Mouse (Mus musculus): Measurements from ENCODE around the gene Kantr. TPM values are rescaled to one million over a fixed set of nuclear protein-coding genes. Genes with fewer than 3 reads are reported as not detected.
"Not testable (repeated sequence)": the region's sequence is repeated elsewhere in the genome, so short reads cannot be mapped to it uniquely, and the experiment has no call there.

Kantr gene
- polyA plus RNA-seq (2016; fragmentation: Nextera tagmentation; extraction: Ambion mirVana), result 15.1 and 21.9 TPM in 2 replicates

DNA sequence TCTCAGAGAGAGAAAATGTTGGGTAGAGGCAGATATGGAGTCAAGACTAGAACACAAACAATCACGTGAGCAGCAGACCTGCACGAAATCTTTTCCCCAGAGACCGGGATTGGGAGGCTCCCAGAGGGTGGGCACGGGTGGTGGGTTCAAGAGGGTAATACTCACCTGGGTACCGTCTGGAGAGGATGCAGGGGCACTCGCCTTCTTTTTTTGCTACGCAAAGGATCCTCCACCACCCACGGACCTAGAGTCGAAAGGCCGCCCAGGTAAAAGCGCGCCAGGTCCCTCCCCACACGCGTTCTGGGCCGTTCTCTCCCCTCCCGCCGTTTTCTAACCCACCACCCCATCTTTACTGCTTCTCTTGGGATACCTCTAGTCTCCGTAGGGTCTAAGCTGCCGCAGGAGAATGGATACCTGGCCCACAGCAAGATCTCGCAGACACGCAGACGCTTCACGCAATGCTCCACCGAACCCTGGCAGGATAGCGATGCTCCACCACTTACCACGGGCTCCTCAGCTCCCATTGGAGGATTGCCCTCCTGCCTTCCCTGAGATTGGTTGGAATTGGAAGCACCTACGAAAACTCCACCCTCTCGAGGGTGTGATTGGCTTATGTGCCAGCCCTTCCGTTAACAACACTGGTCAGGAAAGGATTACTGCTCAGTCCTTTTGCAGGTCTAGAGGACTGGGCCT, at the start of gene Kantr:
Gene Kantr (minus strand): TSS at position 500 of the 693 bp plus-strand sequence.
- Histone ChIP-seq H3K27ac (peak within 1 kb of the TSS; percentile 83), H3K36me3 (0 out of 2 replicates have a peak, but pooled peaks cover 5% of the 10 kb centered on the region), H3K4me1 (peaks cover 8% of the 10 kb centered on the region; the same call in 1 of the 2 replicates), H3K9me3 (replicated peaks) (no peaks in the 10 kb centered on the region), H3K27me3 (ENCODE audit: low read depth, poor library complexity, severe bottlenecking) (peaks cover 96% of the 10 kb centered on the region), H3K4me3 (peak within 1 kb of the TSS; percentile 59)
- peak; percentile 64 for DNase-seq (ENCODE audit: low spot score)
- WGBS, result 8% methylated on average over 29 of the region's 29 CpGs

DNA sequence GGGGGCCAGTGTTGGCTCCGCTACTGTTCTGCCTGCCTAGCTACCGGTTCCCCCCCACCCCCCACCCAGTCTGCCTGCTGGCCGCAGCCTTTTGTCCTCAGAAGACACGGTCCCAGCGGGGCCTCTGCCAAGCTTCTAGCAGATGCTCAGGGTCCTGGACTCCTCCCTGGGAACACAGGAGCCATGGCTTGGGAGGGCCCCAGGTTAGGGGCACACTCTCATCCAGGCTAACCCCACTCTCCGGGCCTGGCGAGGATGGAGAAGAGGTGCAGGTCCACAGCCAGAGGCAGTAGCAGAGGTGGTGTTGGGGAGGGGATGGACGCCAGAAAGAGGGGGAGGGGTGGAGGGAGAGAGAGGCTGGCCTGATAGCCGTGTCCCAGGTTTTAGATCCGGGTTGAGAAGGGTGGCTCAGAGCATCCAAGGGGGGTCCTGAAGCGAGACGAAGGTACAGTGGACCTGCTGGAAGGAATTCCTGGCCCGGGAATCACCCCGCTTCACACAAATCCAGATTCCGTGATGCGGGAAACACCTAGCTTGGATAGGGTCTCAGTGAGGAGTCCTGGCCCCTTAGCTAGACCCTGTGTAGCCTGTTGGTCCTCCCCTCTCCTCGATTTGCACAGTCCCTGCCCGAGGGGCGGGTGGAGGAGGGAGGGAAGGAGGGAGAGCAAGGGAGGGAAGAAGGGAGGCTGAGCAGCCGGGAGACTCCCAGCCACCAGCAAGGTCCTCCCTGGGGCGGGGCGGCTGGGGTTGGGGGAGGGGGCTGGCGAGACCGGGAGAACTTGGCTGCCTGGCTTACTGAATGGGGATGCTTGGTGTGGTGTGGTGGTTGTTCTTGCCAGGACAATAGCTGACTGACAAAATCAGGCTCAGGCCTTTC, 41.3 kb upstream of the Kantr start, which contains the start of gene Gpr173:
Gene Gpr173 (minus strand): TSS at position 308 of the 877 bp plus-strand sequence.
- no peaks in the 10 kb centered on the region for H3K36me3 ChIP-seq
- H3K9me3 ChIP-seq (replicated peaks), result no peaks in the 10 kb centered on the region
- H3K4me1 ChIP-seq, result peaks cover 16% of the 10 kb centered on the region
- H3K4me3 ChIP-seq, result peak within 1 kb of the TSS; percentile 64
- H3K27ac ChIP-seq, result peak within 1 kb of the TSS; percentile 89
- peaks cover 94% of the 10 kb centered on the region for H3K27me3 ChIP-seq (ENCODE audit: low read depth, poor library complexity, severe bottlenecking)
- peak; percentile 82 for DNase-seq (ENCODE audit: low spot score)
- WGBS, result 20% methylated on average over 24 of the region's 24 CpGs

DNA sequence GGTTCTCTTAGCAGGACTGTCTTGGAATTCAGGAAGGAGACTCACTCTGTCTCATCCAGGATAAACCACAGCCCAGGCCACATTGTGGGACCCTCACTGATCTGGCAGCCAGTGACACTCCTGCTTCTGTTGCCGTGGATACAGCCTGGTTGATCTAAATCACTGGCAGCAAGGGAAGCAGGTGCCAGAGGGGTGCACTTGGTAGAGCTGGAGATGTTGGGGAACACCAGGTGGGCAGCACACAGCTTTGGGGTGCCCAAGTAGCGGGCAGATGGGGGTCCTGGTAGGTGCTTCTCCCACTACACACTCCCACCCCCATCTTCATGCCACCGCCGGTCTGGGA, 40.7 kb upstream of the Kantr start:
- peaks cover 16% of the 10 kb centered on the region for H3K4me1 ChIP-seq
- WGBS, result 19% methylated on average over 4 of the region's 4 CpGs
- H3K4me3 ChIP-seq, result peak overlapping the region; percentile 64
- H3K9me3 ChIP-seq (replicated peaks), result no peaks in the 10 kb centered on the region
- peak overlapping the region; percentile 89 for H3K27ac ChIP-seq
- no peak for DNase-seq (ENCODE audit: low spot score)
- no peaks in the 10 kb centered on the region for H3K36me3 ChIP-seq
- peaks cover 94% of the 10 kb centered on the region for H3K27me3 ChIP-seq (ENCODE audit: low read depth, poor library complexity, severe bottlenecking)

DNA sequence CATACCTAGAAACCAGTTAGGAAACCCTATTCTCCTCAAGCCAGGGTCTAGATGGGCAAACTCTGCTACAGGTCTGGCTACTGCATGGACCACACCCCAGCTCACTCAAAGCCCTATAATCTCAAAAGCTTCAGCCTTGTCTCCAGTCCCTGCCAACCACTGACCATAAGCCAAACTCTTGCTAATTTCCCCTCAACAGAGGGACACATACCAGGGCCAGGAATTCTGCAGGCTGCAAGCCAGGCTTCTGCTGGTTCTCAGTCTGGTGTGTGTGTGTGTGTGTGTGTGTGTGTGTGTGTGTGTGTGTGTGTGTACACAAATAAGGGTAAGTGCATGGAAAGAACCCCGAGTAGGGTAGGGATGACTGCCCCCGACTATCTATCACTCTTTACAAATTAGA, 39.1 kb upstream of the Kantr start:
- Histone ChIP-seq H3K27ac (no peak overlapping the region), H3K27me3 (ENCODE audit: low read depth, poor library complexity, severe bottlenecking) (peaks cover 100% of the 10 kb centered on the region), H3K36me3 (no peaks in the 10 kb centered on the region), H3K4me3 (no peak overlapping the region), H3K9me3 (replicated peaks) (no peaks in the 10 kb centered on the region), H3K4me1 (peaks cover 16% of the 10 kb centered on the region)
- 100% methylated on average over 1 of the region's 2 CpGs for WGBS
- no peak for DNase-seq (ENCODE audit: low spot score)

DNA sequence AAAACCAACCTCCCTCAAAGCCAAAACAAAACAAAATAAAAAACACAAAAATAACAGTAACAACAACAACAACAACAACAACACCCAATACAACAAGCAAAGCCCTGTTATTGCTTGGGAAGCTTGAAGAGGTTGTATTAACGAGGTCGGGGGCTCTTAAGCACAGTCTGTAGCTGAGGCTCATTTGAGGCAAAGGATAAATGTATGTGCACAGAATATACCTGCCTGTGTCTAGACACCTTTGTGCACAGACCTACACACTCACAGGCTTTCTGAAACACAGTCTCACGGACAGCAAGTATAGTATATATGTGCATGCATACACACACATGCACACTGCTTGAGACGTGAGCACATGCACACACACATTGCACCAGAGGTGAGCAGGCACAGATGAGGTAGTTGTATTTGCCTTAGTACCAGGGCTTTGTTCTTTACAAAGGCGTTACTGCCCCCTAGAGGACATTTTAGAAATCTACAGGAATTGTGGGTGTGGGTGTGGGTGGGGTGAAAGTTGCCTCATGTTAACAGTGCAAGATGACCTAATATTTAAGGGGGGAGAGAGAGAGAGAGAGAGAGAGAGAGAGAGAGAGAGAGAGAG, 25.4 kb upstream of the Kantr start:
- DNase-seq (ENCODE audit: low spot score), result no peak
- no peak overlapping the region for H3K4me3 ChIP-seq
- H3K27ac ChIP-seq, result no peak overlapping the region
- H3K27me3 ChIP-seq (ENCODE audit: low read depth, poor library complexity, severe bottlenecking), result peaks cover 100% of the 10 kb centered on the region
- H3K9me3 ChIP-seq (replicated peaks), result no peaks in the 10 kb centered on the region
- no peaks in the 10 kb centered on the region for H3K36me3 ChIP-seq
- no peaks in the 10 kb centered on the region for H3K4me1 ChIP-seq
- 21% methylated on average over 5 of the region's 5 CpGs for WGBS

DNA sequence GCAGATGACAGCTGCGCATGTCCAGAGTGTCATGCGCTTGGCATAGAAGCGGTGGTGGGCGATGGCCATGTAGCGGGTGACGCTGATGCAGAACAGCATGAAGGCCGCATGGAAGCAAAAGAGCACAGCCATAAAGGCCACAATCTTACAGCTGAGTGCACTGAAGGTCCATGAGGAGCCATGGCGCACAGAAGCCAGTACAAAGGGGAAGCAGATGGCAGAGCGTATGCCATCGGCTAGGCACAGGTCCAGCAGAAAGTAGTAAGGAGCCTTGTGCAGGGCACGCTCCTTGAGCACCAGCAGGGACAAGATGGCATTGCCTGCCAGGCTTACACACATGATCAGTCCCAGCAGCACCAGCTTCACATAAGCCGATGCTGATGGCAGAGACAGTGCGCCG, 19.7 kb upstream of the Kantr start:
- WGBS, result 93% methylated on average over 14 of the region's 14 CpGs
- Histone ChIP-seq H3K36me3 (peaks cover 14% of the 10 kb centered on the region), H3K27me3 (ENCODE audit: low read depth, poor library complexity, severe bottlenecking) (peaks cover 100% of the 10 kb centered on the region), H3K9me3 (replicated peaks) (no peaks in the 10 kb centered on the region), H3K27ac (no peak overlapping the region), H3K4me3 (no peak overlapping the region), H3K4me1 (no peaks in the 10 kb centered on the region)
- no peak for DNase-seq (ENCODE audit: low spot score)

DNA sequence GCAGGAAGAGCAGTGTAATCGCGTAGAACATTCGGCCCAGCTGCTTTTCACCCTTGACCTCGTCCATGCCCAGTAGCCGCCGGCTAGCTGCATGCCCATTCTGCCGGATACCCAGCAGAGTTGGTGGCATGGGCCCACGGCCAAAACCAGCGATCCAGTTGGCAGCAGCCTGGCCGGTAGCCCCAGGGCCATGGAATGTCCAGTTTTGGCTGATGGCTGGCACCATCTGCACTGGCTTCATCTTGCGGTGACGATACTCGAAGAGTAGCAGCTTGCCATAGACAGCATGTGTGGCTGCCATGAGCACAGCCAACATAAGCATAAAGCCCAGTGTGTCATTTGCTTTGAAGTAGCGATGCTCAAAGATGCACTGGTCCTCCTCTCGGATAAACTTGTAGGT, 19.3 kb upstream of the Kantr start:
- Histone ChIP-seq H3K36me3 (peaks cover 14% of the 10 kb centered on the region), H3K9me3 (replicated peaks) (no peaks in the 10 kb centered on the region), H3K4me3 (no peak overlapping the region), H3K4me1 (no peaks in the 10 kb centered on the region), H3K27ac (no peak overlapping the region), H3K27me3 (ENCODE audit: low read depth, poor library complexity, severe bottlenecking) (peaks cover 100% of the 10 kb centered on the region)
- WGBS, result 92% methylated on average over 15 of the region's 15 CpGs
- DNase-seq (ENCODE audit: low spot score), result no peak

DNA sequence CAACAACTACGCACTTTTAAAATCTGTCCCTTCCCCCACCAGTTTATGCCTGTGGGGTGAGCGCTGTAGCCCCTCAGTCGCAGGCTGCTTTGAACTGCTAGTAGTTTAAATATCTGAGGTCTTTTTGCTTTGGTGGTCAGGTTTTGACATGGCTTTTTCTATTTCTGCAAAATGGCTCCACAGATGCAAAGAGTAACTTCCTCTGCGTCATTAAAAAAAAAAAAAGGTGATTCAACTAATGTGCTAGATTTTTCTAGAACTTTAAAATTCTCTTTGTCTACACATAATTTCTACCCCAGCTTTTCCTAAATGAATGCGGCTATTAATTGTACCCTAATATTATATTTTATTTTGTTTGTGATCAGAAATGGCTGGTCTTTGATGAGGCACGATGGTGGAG, 15.6 kb upstream of the Kantr start:
- WGBS, result 25% methylated on average over 6 of the region's 6 CpGs

DNA sequence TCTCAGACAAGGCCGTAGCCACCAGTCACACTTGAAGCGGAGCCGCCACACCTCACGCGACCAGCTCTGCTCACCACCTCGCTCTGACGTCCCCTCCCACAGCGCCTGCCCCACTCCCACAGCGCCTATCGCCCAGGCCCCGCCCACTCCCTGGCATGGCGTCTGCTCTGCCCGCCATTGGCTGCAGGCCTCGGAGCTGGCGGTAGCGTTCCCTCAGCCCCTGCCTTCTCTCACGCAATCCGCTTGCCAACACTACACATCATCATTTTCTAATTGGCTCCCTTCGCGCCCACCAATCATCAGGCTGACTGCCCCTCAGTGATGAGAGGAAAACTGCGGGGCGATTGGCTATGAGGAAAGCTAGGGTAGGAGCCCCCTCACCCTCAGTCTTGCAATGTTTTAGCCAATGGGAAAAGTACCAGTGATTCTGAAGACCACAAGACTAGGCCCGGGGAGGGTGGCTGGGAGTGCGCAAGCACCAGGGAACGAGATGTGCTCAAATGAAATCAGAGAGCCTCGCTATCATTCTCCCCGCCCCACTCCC, 15.1 kb upstream of the Kantr start, which contains the start of gene Tspyl2:
Gene Tspyl2 (minus strand): TSS at position 68 of the 544 bp plus-strand sequence.
- peak; percentile 85 for DNase-seq (ENCODE audit: low spot score)
- Histone ChIP-seq H3K27me3 (ENCODE audit: low read depth, poor library complexity, severe bottlenecking) (peaks cover 100% of the 10 kb centered on the region), H3K36me3 (peaks cover 47% of the 10 kb centered on the region), H3K4me3 (peak within 1 kb of the TSS; percentile 70), H3K27ac (peak within 1 kb of the TSS; percentile 89), H3K9me3 (replicated peaks) (no peaks in the 10 kb centered on the region), H3K4me1 (peaks cover 1% of the 10 kb centered on the region; the same call in 1 of the 2 replicates)
- 4% methylated on average over 27 of the region's 27 CpGs for WGBS

More for the DNA sequence above, 15.6 kb upstream of the Kantr start:
- Histone ChIP-seq H3K27me3 (ENCODE audit: low read depth, poor library complexity, severe bottlenecking) (peaks cover 100% of the 10 kb centered on the region), H3K27ac (peak overlapping the region; percentile 89), H3K4me3 (peak overlapping the region; percentile 70), H3K9me3 (replicated peaks) (no peaks in the 10 kb centered on the region), H3K4me1 (no peaks in the 10 kb centered on the region), H3K36me3 (peaks cover 43% of the 10 kb centered on the region)
- DNase-seq (ENCODE audit: low spot score), result no peak

DNA sequence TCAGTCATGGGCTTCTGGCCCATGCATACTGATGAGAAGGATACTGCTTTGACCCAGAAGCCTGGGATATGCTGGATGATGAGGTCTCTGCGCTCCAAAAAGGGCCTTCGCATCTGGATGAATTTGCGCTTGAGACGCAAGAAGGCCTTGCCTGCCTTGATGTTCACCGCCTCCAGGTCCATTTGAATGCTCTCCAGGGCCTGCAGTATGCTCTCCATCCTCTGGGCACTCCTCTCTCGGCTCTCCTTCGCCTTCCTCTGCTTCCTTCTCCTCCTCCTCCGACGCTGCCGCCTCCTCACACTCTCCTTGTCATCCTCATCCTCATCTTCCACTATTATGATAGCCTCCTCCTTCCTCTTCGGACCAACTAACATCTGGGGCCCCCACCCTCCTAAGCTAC, 14.2 kb upstream of the Kantr start:
- WGBS, result 43% methylated on average over 11 of the region's 11 CpGs
- peaks cover 38% of the 10 kb centered on the region for H3K36me3 ChIP-seq
- peaks cover 7% of the 10 kb centered on the region; the same call in 1 of the 2 replicates for H3K4me1 ChIP-seq
- H3K4me3 ChIP-seq, result peak overlapping the region; percentile 70
- peak; percentile 31 for DNase-seq (ENCODE audit: low spot score)
- peaks cover 100% of the 10 kb centered on the region for H3K27me3 ChIP-seq (ENCODE audit: low read depth, poor library complexity, severe bottlenecking)
- H3K9me3 ChIP-seq (replicated peaks), result no peaks in the 10 kb centered on the region
- peak overlapping the region; percentile 89 for H3K27ac ChIP-seq

DNA sequence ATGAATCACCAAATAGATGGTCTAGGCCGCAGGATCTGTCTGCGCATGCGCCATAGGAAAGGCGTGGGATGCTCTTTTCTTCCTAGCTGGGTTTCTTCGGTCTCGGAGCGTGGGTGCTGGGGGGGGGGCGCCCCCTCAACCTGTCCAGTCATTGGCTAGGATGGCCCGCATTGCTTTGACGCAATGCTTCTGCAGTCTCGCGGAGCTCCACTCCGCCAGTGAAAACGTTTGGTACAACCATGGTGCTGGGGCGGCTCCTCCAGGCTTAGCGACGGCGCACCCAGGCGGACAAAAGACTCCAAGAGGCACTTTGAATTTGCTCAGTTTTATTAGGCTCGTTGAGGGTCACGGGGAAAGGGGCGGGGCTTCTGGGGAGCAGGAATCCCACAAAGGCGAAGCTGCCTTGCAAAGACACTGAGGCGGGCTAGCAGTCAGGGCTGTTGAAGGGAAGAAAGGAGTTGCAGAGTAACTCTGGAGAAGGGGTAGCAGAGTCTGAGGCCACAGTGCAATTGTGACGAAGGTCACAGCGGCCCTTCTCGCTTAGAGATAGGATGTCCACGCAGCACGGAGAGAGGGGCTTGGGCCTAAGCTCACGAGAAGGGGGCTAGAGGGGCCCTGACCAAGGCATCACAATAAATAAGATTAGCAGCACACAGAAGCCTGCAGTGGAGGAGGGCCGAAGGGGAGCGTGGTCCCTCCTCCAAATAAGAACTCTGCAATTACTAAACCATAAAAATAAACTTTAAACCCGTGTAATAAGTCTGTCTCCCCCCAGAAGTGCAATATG, 9.4 kb upstream of the Kantr start:
- H3K27me3 ChIP-seq (ENCODE audit: low read depth, poor library complexity, severe bottlenecking), result peaks cover 88% of the 10 kb centered on the region
- H3K9me3 ChIP-seq (replicated peaks), result no peaks in the 10 kb centered on the region
- H3K4me3 ChIP-seq, result peak overlapping the region; percentile 43
- WGBS, result 10% methylated on average over 33 of the region's 33 CpGs
- peak; percentile 82 for DNase-seq (ENCODE audit: low spot score)
- H3K27ac ChIP-seq, result peak overlapping the region; percentile 90
- H3K36me3 ChIP-seq, result peaks cover 33% of the 10 kb centered on the region
- peaks cover 7% of the 10 kb centered on the region; the same call in 1 of the 2 replicates for H3K4me1 ChIP-seq

DNA sequence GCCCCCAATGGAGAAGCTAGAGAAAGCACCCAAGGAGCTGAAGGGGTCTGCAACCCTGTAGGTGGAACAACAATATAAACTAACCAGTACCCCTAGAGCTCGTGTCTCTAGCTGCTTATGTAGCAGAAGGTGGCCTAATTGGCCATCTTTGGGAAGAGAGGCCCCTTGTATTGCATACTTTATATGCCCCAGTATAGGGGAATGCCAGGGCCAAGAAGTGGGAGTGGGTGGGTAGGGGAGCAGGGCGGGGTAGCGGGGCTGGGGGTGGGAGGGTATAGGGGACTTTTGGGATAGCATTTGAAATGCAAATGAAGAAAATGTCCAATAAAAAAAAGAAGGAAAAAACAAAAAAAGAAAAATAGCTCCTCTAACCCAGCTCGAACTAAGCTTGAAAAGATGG, 8.8 kb upstream of the Kantr start:
- Histone ChIP-seq H3K27ac (peak overlapping the region; percentile 90), H3K4me3 (peak overlapping the region; percentile 43), H3K36me3 (peaks cover 33% of the 10 kb centered on the region), H3K27me3 (ENCODE audit: low read depth, poor library complexity, severe bottlenecking) (peaks cover 88% of the 10 kb centered on the region)
- 39% methylated on average over 4 of the region's 4 CpGs for WGBS
- H3K4me1 ChIP-seq; H3K9me3 ChIP-seq (replicated peaks); DNase-seq (ENCODE audit: low spot score): not testable (repeated sequence)
